Mouse (Mus musculus): Measurements from ENCODE around the gene Fto. TPM values are rescaled to one million over a fixed set of nuclear protein-coding genes. Genes with fewer than 3 reads are reported as not detected.
A peak's percentile ranks its signal among the peaks of the same experiment; 100 is the strongest.

Fto gene
- total RNA-seq, 2 experiments from 2014 or later: 81.7 to 85.5 TPM

- intact Hi-C loops (cut with DNase I): loop anchor here (5.0 to 10.0 kb wide), 3 partner anchors 184 to 868 kb away; partner anchors contain the start of gene Irx5
- no peak for DNase-seq
- TF ChIP-seq CTCF (IDR thresholded peaks at IDR 0.05): no peak
- H3K27ac ChIP-seq: no peak overlapping the region
- no peak overlapping the region for H3K4me3 ChIP-seq
Measured at GRCm38 (mm10) chr8:91488784-91489450, 175.6 kb downstream of the Fto start.

DNA sequence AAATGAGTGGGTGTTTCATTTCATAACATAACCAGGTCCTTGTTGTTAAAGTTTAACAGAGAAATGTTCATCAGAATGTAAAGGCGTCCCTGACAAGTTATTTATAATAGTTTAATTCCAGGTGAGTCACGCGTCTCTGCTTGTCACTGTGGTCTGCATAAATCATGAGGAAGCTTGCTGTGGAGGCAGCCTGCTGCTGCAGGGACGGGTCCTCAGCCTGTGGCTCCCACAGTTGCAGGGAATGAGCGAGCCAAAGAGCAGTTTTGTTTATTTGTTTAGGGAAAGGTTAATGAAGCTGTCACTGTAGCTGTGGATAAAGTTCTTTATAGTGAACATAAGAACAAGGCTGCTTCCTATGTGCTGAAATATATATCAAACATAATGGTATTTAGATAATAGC is 176.7 kb downstream of the Fto start:
- no peak for DNase-seq
- Histone ChIP-seq H3K27ac (no peak overlapping the region), H3K4me3 (no peak overlapping the region)
- intact Hi-C loops (cut with DNase I): no loop called here
- TF ChIP-seq CTCF (IDR thresholded peaks at IDR 0.05): no peak

DNA sequence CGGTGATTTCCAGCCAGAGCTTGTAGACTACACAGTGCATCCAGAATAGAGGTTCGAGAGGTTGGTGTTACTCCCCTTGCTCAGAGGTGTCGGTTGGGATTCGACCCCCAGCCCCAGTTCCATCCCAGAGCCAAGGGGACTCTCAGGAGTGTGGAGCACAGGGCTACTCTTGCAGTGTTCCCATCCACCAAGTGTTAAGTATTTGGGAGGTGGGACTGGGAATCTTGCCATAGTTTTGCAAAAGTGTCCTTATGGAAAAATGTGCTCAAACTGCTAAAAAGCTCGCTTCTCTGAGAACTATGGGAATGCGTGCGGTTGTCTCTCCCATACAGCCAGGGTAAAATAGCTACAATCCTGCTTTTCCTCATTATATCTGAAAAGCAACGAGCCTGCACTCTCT is 180.0 kb downstream of the Fto start:
- no peak for TF ChIP-seq CTCF (IDR thresholded peaks at IDR 0.05)
- Histone ChIP-seq H3K27ac (no peak overlapping the region), H3K4me3 (no peak overlapping the region)
- intact Hi-C loops (cut with DNase I): no loop called here
- DNase-seq: no peak

GRCm38 (mm10) chr8:91494501-91495259 is 181.4 kb downstream of the Fto start:
- peak; percentile 28 for DNase-seq
- intact Hi-C loops (cut with DNase I): no loop called here
- Histone ChIP-seq H3K4me3 (no peak overlapping the region), H3K27ac (peak overlapping the region; percentile 25; the same call in 1 of the 2 replicates)
- TF ChIP-seq CTCF (IDR thresholded peaks at IDR 0.05): no peak

- DNase-seq: no peak
- Histone ChIP-seq H3K27ac (0 out of 2 replicates have a peak overlapping the region, but pooled peaks have one; percentile 25), H3K4me3 (no peak overlapping the region)
- TF ChIP-seq CTCF (IDR thresholded peaks at IDR 0.05): no peak
- intact Hi-C loops (cut with DNase I): no loop called here
Measured at GRCm38 (mm10) chr8:91495260-91495601, 181.9 kb downstream of the Fto start.

DNA sequence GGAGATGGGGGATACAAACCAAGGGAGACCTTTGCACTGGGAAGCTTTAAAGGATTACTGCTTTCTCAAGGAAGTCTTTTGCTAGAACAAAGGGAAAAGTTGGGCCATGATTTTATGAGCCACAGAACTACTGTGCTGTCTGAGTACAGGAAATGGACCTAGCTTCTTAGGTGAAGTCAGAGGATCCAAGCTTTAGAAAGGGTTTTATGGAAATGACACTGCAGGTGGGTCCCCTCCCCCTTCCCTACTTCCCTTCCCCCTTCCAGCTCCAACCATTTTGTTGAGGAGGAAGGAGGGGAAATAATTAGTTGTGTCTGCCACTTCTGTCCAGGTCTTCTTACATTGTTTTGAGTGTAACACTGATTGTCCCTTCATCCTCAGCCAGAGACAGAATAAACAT is 182.7 kb downstream of the Fto start:
- Histone ChIP-seq H3K27ac (no peak overlapping the region), H3K4me3 (no peak overlapping the region)
- intact Hi-C loops (cut with DNase I): no loop called here
- DNase-seq: no peak
- no peak for TF ChIP-seq CTCF (IDR thresholded peaks at IDR 0.05)

DNA sequence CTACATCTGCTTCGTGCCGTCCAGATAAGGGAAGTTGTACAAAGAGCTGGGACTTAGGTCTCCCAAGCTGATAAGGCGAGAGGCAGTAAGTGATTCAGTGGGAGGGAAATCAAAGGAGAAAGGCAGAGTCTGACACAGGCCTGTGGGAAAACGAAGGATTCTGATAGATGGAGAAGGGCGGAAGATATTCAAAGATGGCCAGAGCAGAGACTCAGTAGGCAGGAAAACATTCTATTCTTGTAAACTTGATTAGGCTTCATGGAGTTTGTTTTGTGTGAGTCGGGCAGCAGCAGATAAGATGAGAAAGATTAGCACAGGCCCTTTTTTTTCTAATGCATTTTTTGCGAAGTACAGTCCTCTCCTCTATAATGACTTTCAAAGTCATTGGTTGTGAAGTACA is 183.6 kb downstream of the Fto start:
- no peak overlapping the region for H3K27ac ChIP-seq
- TF ChIP-seq CTCF (IDR thresholded peaks at IDR 0.05): no peak
- intact Hi-C loops (cut with DNase I): no loop called here
- no peak for DNase-seq
- H3K4me3 ChIP-seq: no peak overlapping the region

DNA sequence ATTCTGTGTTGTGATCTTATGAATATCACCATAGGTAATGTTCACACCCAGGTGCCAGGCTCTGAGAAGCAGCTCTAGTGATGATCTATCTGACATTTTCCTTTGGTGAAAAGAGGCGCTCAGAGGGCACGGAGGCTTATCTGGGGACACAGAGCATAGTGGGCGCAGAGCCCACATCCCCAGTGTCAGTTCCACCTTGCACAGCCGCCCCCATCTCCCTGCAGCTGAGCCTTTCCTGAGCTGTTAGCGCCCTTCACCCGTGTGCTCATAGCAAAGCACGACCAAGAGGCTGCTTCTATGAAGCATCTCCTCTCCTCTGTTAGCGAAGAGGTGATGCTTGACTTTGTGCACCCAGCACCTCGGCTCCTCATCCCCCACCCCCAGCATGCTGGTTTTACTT is 185.3 kb downstream of the Fto start:
- no peak overlapping the region for H3K4me3 ChIP-seq
- intact Hi-C loops (cut with DNase I): no loop called here
- H3K27ac ChIP-seq: no peak overlapping the region

GRCm38 (mm10) chr8:91499303-91499702 is 186.0 kb downstream of the Fto start:
- no peak overlapping the region for H3K27ac ChIP-seq
- no peak for TF ChIP-seq CTCF (IDR thresholded peaks at IDR 0.05)
- no peak for DNase-seq
- intact Hi-C loops (cut with DNase I): no loop called here
- H3K4me3 ChIP-seq: no peak overlapping the region

More for the DNA sequence above, 185.3 kb downstream of the Fto start:
- TF ChIP-seq CTCF (IDR thresholded peaks at IDR 0.05): no peak
- DNase-seq: no peak

DNA sequence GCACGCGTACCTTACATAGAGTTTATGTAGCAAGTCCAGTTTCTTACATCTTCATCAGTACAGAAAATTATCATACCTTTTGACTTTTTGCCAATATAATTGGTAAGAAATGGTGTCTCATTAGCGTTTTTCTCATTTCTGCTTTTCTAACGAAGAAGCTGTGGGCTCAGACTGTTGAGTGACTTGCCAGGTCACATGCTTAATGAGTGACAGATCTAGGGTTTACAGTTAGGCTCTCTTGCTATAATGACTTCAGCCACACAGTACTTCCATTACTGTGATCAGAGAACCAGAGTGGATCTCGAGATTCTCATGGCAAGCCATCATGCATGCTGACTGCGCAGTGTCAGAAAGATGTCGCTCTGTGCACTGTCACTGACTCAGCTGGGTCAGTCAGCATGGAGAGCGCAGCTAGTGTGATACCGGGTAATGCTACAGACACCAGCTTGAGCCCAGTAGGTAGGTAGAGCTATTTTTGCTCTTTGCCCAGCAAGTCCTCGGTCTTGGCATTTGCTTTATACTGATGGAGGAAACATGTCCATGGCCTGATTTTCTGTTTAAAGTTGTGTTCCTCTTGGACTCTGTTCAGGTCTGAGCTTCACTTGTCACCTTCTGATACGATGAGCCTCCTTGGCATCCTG is 188.8 kb downstream of the Fto start:
- intact Hi-C loops (cut with DNase I): no loop called here
- DNase-seq: no peak
- no peak overlapping the region for H3K4me3 ChIP-seq
- TF ChIP-seq CTCF (IDR thresholded peaks at IDR 0.05): no peak
- H3K27ac ChIP-seq: no peak overlapping the region

- Histone ChIP-seq H3K4me3 (no peak overlapping the region), H3K27ac (no peak overlapping the region)
- DNase-seq: no peak
- no peak for TF ChIP-seq CTCF (IDR thresholded peaks at IDR 0.05)
- intact Hi-C loops (cut with DNase I): no loop called here
Measured at GRCm38 (mm10) chr8:91502791-91503190, 189.5 kb downstream of the Fto start.

GRCm38 (mm10) chr8:91504360-91504759 is 191.0 kb downstream of the Fto start:
- TF ChIP-seq CTCF (IDR thresholded peaks at IDR 0.05): no peak
- Histone ChIP-seq H3K4me3 (0 out of 2 replicates have a peak overlapping the region, but pooled peaks have one; percentile 9), H3K27ac (peak overlapping the region; percentile 31)
- intact Hi-C loops (cut with DNase I): no loop called here
- no peak for DNase-seq

DNA sequence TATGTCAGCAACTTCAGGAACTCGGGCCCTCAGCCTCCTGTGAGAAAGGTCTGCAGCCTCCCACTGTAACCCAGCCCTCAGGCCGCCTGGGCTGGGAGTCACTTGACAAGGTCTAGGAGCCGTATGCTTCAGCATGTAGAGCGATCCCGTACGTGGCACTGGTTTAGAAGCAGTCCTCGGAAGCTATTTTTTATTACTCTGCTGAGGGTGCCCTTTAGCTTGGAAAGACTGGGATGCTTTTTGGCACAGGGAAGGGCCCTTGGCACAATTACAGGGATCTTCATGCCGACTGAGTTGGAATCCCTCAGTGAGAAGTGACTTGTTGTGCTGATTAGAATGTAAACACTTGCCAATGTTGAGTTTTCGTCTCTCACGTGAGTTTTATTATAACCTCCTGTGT is 191.6 kb downstream of the Fto start:
- intact Hi-C loops (cut with DNase I): no loop called here
- Histone ChIP-seq H3K27ac (peak overlapping the region; percentile 31), H3K4me3 (0 out of 2 replicates have a peak overlapping the region, but pooled peaks have one; percentile 9)
- DNase-seq: peak; percentile 66
- TF ChIP-seq CTCF (IDR thresholded peaks at IDR 0.05): no peak

Measured in gastrocnemius, adult 2 months (tissue).